Mouse (Mus musculus) left cerebral cortex, adult 18-20 months (tissue): ENCODE results near the gene Hamp. TPM values are rescaled to one million over a fixed set of nuclear protein-coding genes. Genes with fewer than 3 reads are reported as not detected.
A peak's percentile ranks its signal among the peaks of the same experiment; 100 is the strongest.

Experiments used
- DNase-seq, 2 experiments: peaks; one replicate each; pipeline ENCODE4 v3.0.0; 2021 to 2022; ENCODE audit warnings: low spot score in 2 of 2, mixed read lengths in 1 of 2
- long read RNA-seq, 2 experiments: library from polyadenylated mRNA; stranded (forward); transcript quantifications; one replicate each; pipeline ENCODE4 v2.0.0; 2021
- total RNA-seq, 2 experiments: library from RNA; stranded (reverse); gene quantifications; 2 replicates each; pipeline ENCODE4 v1.2.3; 2021

Hamp gene
- not detected for total RNA-seq
- long read RNA-seq, experiment 1 = 0 reads
- long read RNA-seq, experiment 2 = 0 reads

DNA sequence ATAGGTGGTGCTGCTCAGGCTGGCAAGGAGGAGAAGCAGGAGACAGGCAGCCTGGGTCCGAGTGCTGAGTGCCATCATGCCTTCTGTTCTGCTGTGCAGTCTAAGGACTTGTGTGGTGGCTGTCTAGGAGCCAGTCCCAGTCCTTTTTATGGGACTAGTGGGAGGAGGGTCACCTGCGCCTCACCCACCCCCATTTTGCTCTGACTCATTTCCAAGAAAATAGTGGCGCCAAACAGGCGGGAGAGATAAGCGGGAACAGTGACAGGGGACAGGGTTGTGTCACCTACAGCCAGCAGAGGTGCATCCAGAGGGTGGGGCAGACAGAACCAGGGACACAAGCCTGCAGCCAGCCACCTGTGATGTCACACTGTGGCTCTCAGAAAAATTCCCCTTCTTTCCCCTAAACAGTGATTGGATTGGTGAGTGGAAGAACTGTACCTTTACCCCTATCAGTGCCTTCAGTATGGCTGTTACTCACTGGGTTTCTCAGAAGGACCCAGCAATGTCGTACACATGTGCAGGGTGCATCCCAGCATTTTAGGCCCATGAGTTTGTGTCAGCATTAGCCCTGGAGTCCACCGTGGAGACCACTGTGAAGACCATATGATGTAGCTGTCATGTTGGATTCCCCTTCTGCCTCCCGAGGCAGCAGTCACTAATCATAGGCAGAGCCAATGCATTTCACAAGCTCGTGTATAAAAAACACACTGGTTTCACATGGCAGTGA is at the start of gene Hamp:
Gene Hamp, minus strand, starts transcription at position 124 of the 727 bp plus-strand sequence.
- no peak for DNase-seq

DNA sequence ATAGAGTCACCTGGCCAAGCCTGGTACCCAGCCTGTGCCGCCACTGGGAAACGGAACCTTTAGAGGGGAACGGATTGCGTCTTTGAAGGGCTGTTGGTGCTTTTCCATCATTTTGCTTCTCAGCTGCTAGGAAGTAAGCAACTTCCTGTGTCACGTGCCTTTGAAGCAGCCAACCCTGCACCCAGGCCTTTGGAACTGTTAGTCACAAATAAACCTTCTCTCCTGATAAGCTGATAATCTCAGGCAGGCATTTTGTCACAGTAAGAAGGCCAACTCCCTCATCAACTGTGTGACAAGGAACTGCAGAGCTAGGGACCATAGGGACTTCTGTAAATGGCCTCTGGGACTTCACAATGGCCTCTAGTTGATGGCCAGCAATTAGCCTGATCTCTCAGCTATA is 48.3 kb upstream of the Hamp start:
- no peak for DNase-seq

DNA sequence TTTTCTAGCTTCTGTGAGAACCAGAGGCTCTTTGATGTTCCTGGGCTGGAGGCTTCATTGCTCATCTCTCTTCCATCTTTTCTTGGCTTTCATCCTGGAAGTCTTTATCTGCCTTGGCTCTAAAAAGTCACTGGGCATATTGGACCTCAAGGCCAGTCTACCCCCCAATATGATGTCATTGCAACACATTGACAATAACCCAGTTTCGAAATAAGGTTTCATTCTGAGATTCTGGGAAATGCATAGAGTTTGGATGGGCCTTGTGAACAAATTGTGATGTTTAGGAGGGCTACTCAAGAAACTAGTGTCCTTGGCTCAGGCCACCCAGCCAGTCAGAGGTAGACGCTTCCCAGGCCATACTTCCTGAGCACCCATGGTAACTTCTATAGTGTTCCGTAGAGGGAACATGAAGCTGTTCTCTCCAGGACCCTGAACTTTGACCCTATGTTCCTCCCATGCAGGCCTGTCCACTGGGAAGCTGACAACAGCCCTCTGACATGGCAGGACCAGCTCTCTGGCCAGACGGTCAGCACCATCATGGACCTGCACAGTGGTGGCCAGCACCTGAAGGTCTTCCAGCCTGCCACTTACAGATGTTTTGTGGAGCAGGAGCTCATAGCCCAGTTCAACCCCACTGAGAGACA is 44.8 kb upstream of the Hamp start:
- DNase-seq = no peak

DNA sequence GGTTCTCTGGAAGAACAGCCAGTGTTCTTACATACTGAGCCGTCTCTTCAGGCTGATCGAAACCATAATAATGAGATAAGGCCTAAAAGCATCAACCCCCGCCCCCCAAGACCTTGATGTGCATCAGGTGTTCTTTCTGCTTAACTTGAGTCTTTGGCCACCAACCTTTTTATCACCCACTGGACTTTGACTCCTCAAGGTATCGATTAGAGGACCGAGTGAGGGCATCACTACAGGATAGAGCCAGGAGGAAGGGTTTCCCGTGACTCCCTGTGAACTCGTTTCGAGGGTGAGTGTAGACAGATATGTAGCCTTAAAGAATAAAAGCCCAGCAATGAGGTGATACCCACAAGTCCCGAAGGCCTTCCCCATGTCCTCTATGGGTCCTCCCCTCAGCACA is 41.5 kb upstream of the Hamp start:
- no peak for DNase-seq

DNA sequence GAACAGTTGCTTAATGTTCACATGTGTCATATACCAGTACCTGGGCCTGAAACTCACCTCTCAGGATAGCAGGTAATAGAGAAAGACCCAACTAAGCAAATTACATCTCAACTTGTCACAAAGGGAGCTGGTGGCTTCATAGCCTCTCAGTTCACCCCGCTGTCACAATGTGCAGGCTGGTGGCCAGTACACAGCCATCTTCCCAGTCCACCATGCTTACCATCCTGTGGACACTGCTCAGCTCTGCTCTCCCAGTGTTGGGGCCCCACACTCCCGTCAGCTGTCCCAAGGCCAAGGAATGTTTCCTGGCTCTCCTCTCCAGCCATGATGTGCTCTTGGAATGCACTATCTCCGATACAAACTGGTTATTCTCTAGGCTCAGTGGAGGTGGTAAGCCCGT is 37.9 kb upstream of the Hamp start:
- no peak for DNase-seq

DNA sequence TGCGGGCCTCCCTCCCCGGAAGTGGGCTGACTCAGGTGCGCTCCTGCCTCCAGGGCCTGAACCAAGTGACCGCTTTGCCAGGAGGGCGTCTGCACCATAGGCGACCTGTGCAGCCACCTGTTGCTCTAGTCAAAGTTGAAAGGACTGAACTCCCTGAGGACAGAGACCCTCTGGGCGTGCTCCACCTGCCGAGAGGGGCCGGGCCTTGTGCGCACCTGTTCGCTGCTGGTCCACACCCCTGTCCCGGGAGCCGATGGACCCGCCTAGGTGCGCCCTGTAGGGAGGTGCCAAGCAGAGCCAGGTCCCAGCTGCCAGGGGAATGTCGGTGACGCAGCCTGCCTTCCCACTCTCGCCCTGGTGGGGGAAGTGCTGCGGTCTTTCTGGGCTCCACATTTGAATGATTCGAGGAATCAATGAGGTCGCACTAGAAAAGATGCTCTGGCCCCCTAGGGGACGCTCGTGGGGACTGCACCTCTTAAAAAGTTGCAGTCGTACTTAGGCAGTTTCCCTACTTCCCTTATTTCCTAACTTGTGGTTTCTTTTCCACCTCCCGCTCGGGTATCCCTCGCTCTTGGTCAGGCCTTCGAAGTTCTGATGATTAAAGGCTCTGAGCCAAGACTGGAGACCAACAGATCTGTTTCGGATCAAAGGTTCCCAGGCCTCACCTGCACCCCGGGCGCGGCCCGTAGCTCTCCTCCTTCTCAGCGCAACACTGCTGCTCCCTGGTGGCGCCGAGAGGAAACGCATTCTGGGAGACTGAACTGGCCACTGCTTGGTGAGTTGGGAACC is 29.9 kb upstream of the Hamp start, which contains the start of gene Fam187b:
Gene Fam187b, plus strand, starts transcription at position 290 of the 789 bp plus-strand sequence.
- DNase-seq = peak; percentile 71 to 82

DNA sequence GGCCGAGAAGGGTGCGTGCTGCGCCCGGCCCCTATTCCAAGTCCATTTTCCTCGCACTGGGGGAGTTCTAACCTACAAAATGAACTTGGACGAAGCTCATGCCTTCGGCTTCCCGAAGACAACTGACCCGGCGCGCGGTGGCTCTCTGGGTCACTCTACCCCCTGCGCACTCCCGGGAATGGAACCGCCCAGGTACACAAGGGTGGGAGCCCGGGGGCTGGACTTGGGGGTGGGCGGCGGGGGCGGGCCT is 29.3 kb upstream of the Hamp start, which contains the start of gene Lsr:
Gene Lsr, minus strand, starts transcription at position 214 of the 250 bp plus-strand sequence.
- DNase-seq = no peak

DNA sequence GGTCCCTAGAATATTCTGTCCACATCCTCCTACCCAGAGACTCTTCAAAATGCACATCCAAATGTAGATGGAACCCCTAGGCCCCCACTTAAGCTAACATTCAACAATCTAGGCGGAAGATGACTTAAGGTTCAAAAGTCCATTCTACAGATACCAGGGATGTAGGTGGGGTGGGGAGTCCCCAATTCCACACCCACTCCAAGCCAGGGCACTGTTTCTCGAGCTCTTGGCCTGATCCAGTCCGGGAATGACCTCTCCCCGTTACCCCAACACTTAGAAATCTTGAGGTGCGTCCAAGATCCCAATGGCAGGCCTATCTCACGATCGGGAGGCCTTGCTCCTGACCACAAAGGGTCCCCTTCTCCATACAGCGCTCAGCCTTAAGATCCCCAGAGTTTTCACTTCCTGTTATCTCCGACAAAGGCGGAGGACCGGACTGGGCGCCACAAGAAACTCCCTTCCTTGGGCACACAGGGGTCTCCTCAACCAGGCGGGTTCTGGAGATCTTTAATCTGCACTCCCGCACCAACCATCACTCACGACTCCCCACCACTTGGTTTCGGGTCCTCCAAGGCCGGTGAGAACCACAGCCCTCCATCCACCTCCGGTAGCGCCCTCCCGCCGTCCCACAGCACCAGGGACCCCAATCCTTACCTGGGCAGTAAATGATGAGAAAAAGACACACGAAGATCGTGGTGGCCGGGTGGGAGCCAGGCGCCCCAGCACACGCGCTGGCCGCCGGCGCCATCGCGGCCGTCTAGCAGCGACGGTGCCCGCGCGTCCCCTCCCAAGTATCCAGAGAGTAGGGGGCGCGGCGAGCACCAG is 28.8 kb upstream of the Hamp start:
- no peak for DNase-seq

DNA sequence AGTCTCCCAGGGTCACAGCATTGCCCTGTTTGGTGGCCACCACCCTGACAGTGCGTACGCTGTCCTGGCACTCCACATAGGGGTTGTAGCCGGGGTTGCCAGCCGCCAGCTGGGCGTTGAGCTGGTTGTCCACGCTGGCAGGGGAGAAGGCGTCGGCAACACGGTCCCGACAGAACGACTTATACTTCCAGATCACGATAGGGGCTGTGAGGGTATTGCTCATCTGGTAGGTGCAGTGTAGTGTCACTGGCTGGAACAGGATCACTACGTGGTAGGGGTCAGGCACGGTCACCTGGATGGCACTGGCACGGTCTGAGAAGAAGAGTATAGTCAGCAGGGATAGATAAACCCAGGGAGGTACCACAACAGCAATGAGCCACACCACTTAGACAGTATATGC is 28.1 kb upstream of the Hamp start:
- no peak for DNase-seq

DNA sequence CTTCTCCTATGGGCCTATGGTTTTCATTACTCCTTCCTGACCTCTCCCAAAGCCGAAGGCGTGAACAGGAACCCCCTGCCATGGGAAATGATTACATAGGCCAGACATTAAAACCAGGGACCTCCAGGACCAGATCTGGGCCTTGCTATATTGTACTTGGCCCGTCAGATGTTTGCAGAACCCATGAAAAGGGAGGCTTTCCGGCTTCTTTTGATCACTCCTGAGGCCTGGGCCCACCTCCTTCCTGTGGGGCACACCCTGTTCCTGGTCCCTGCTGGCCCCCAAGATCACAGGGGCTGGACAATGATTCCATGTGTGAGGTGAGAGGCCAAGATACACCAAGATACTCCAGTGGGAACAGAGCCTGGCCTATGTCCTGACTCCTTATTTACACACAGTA is 25.3 kb upstream of the Hamp start:
- DNase-seq = no peak

DNA sequence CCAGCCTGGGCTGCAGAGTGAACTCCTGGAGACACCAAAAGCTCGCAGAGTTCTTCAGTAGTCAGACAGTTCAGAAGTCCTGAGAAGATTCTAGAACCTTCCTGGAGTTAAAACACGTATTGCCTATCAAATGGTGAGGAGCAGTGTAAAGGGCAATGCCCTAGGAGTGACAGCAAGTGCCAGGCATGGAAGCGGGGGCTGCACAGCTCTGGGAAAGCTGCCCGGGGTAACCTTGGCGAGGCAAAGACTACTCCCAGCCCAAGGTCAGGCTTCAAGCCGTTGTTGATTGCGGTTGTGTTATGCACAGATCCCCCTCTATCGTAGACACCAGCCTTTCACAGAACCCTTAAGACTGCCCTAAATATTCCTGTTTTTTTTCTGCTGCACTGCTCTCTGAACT is 24.8 kb upstream of the Hamp start:
- no peak for DNase-seq

DNA sequence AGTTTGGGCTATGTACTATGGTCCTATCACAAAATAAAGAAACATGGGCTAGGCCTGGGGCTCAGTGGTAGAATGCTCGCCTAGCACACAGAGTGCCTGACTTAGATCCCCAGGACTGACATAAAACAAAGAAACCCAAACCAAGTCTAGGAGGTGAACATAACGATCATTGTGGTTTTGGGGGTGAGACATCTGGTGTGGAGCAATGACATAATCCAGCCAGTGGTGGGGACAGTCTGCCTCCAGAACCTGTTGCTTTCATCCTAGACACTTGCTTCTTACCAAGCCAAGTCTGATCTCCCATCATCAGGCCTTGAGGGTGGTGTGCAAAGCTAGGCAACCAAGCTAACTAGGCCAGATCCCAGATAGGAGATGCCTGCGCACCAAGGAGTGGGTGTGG is 22.8 kb upstream of the Hamp start:
- no peak for DNase-seq

DNA sequence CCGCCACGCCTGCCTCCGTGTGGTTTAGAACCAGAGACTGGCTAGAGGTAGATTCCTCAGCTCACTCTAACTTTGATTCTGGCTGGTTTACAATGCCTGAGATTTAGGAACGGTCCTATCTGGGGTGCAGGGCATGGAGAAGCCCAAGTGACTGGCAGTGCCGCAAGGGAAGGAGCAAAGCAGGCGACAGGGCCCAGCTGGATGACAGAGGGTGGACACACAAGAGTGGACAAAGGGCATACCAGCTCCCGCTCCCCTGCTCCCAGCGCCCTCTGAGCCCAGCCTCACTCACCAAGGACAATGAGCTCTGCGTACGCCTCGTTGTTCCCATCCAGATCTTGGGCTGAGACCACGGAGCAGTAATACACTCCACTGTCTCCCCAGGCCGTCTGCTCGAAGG is 21.8 kb upstream of the Hamp start:
- no peak for DNase-seq

DNA sequence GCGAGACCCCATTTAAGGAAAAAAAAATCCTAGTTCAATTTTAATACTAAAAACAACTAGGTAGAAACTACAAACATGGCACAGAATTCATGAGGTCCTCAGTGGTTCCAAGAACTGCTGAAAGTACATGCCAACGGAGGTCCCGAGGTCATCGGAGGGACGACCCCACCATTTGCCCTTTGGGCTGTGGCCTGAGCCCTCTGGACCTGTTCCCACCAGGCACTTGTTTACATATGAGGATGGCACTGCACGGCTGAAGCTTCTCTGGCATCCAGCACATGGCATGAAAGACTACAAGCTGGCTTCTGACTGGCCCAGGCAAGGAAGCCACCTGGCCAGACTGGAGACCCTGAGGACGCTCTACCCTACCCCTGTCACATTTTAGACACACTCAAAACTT is 20.5 kb upstream of the Hamp start:
- DNase-seq = no peak

DNA sequence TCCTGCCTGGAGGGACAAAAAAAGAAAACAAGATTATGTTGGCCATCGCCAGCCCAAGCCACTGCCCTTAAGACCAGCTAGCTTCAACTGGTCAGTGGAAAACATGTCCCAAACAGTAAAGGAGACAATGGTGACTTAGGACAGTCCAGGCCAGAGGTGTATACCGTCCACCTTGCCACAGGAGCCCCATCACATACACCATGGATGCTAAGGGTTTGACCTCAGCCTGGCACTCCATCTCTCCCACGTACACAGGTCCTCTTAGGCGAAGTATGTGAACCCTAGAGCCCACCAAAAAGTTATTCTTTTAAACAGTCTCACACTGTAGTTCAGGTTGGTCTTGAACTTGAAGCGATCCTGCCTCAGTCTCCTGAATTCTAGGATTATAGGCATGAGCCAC is 19.0 kb upstream of the Hamp start:
- DNase-seq = no peak

DNA sequence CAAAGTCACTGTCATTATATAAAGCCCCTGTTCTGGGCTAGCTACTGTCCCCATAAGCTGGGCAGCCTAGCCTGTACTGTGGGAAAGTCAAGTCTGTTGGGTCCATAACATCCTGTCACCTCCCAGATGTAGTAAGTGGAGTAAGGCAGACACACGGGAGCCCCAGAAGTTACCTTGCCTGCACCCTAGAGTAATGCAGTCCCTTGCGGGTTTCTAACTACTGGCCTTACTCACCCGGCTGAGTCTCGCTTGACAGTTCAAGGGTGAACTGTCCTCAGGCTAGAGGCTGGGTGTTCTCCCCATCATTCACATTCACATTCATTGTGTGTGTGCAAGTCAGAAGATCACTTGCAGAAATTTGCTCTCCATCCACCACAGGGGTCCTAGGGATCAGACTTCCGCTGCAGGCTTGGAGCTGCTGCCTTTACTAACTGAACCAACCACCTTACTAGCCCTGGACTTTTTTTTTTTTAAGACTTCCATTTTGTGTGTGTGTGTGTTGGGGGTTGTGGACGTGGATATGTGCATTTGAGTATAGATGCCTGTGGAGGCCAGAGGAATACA is 16.0 kb upstream of the Hamp start:
- DNase-seq = no peak

DNA sequence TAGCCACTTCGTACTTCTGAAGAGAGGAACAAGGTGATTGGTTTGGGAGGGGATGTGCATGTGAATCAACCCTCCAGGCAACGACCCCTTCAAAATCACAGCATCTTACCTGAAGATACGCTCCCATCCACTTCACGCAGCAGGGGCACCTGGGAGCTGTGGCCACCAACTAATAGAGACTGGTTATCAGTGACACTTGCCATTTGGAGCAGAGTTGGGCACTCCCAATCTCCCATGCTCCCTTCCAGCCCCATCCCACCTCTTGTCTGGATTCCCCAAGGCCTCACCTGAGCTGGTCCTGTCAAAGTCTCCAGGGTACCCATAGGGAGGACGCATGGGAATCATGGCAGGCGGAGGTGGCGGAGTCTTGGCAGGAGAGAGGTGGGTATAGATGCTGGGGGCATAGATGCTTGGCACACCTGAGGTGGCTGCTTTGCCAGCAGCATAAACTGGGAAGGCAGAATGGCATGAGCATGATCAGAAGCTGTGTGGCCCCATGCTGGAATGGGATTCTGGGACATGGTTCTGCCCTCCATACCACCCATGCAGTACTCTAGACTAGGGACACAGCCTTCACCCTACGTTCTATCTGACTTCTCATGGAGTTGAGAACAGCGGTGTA is 15.1 kb upstream of the Hamp start:
- no peak for DNase-seq

DNA sequence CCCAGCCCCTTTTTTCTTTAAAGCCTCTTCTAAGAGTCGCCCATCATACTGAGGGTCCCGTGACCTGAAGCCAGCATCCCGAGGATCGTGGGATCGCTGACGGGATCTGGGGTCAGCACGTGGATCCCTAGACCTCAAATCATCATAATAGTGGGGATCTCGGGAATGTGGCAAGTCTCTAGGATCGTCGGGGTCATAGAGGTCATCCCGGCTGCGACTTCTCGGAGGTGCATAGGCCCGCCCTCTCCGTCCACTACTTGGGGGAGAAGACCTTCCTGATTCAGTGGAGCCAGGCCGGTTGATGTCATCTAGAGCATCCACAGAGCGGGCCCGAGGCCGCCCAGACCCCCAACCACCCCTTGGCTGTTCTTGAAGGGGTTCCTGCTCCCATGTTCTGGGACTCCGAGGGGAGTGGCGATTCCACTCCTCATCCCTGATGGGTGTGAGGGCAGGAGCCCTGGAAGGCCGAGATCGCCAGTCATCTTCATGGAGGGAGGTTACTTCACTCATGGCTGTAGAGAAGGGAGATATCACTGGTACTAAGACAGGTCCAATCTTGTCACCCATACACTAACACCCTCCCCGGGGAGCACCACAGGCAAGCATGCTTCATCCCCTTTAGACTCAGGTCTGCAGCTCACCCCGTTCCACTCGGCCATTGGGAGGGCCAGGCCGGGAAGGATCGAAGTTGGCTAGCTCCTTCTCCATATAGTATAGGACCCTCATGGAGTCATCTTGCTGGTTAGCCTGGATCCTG is 14.5 kb upstream of the Hamp start:
- no peak for DNase-seq

DNA sequence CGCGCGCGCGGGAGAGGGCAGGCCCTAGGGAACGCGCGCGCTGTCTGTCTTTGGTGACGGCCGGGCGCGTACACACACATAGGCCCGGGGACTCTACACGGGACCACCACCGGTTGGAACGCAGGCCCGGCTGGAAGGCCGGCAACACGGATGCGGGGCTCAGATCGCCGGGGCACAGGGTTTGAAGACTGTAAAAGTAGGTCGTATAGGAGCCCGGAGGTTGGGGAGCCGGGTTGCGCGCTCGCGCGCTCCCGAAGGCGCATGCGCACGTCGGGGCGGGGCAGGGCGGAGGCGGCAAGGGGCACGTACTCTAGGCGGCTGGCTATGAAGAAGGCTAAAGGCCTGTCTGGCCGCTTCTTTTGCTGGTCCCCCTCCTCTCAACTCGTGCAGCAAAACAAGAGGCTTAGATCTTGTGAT is 13.5 kb upstream of the Hamp start:
- DNase-seq = peak; percentile 90 to 92
